Mouse (Mus musculus) CH12.LX (cell line): ENCODE data around the gene Enah.

Experiments used
- CHD1 ChIP-seq: IDR thresholded peaks from 2 replicates; pipeline ENCODE4 v1.6.1; 2012; ENCODE audit warnings: low read depth, low read length, improper control_type of control experiment, inconsistent platforms
- CTCF ChIP-seq, 2 experiments: IDR thresholded peaks in 1 of 2; conservative IDR thresholded peaks in 1 of 2; 2 replicates each; pipeline ENCODE4 v1.5.1; 2011 to 2012; ENCODE audit warnings: low read depth in 2 of 2, low read length in 2 of 2, improper control_type of control experiment in 1 of 2, inconsistent platforms in 1 of 2, mild to moderate bottlenecking in 1 of 2, moderate library complexity in 1 of 2
- EP300 ChIP-seq: IDR thresholded peaks from 2 replicates; pipeline ENCODE4 v1.6.1; 2011; ENCODE audit warnings: low read length, improper control_type of control experiment
- GABPA ChIP-seq: IDR thresholded peaks from 2 replicates; pipeline ENCODE4 v1.6.1; 2012; ENCODE audit warnings: low read depth, low read length, improper control_type of control experiment, inconsistent platforms; ENCODE audit not compliant: insufficient replicate concordance
- POLR2A ChIP-seq: IDR thresholded peaks from 2 replicates; pipeline ENCODE4 v1.6.1; 2011; ENCODE audit warnings: low read depth, mild to moderate bottlenecking, improper control_type of control experiment, low read length
- USF1 ChIP-seq: IDR thresholded peaks from 2 replicates; pipeline ENCODE4 v1.6.1; 2014; ENCODE audit warnings: low read depth, mild to moderate bottlenecking, inconsistent platforms, low read length, improper control_type of control experiment

DNA sequence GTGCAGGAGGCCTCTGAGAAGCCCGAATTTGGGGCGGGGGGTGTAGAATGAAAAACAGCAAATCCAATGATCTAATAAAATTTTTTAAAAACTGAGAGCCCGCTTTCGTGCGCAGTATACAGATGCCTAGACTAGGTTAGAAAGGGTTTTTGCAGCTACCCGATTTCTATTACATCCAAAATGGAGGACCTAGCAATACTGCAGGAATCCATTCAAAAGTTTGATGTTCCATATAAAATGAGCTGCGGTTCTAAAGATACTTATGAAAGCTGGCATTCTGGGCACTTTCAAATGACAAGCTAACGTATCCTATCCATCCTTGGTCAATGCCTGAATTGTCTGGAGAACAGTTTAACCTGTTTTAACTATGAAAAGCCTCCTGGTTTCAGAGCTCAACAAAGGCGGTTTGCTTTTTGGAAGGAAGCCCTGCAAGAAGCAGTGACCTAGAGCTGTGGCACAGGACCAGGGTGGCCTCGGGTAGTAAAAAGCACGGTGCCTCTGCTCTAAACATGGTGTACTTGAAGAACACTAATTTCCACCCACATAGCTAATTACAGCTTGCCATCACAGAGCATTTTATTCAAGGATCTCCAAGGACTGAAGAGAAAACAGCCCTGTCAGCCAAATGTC, 1.2 kb upstream of the Enah start:
- TF ChIP-seq GABPA: no peak
- TF ChIP-seq EP300: no peak
- TF ChIP-seq CTCF (conservative IDR thresholded peaks at IDR 0.05 in 1 of 2, IDR thresholded peaks at IDR 0.05 in 1 of 2; ENCODE audit: low read depth in 2 of 2, low read length in 2 of 2): no peak
- no peak for TF ChIP-seq CHD1
- no peak for TF ChIP-seq POLR2A
- TF ChIP-seq USF1: no peak
